Mouse (Mus musculus) CH12.LX (cell line): ENCODE data around the gene Fiz1. TPM values are rescaled to one million over a fixed set of nuclear protein-coding genes. Genes with fewer than 3 reads are reported as not detected.
A peak's percentile ranks its signal among the peaks of the same experiment; 100 is the strongest.

Source experiments
- DNase-seq: peaks from one replicate; pipeline ENCODE4 v3.0.0-alpha.2; 2013; ENCODE audit errors: extremely low read depth
- H3K27ac ChIP-seq: 2 replicates; pipeline ENCODE4 v1.5.1; 2012; ENCODE audit warnings: low read depth, mild to moderate bottlenecking, control low read depth, moderate library complexity; ENCODE audit not compliant: insufficient read depth
- H3K27me3 ChIP-seq: replicated peaks from 2 replicates; pipeline ENCODE3; 2012; ENCODE audit warnings: inconsistent platforms
- H3K36me3 ChIP-seq, 2 experiments: replicated peaks in 1 of 2; 2 replicates each; pipeline versions ENCODE3 to v1.6.1; 2012; ENCODE audit warnings: inconsistent platforms in 1 of 2, low read length in 1 of 2, mild to moderate bottlenecking in 1 of 2, mixed read lengths in 1 of 2, moderate library complexity in 1 of 2; ENCODE audit not compliant: control insufficient read depth in 1 of 2, insufficient read depth in 1 of 2
- H3K4me1 ChIP-seq, 2 experiments: 2 replicates each; pipeline ENCODE4 v1.6.1; 2012; ENCODE audit warnings: inconsistent platforms in 1 of 2, moderate library complexity in 1 of 2; ENCODE audit not compliant: insufficient read depth in 2 of 2, control insufficient read depth in 1 of 2
- H3K4me2 ChIP-seq: 2 replicates; pipeline ENCODE4 v1.6.1; 2012; ENCODE audit warnings: low read depth, mild to moderate bottlenecking, control low read depth; ENCODE audit not compliant: poor library complexity, insufficient read depth, severe bottlenecking
- H3K4me3 ChIP-seq, 3 experiments: fragments of 150-350 bp in 1 of 3; sonication (generic) in 1 of 3; replicated peaks in 1 of 3; 2 replicates each; pipeline versions ENCODE3 to v1.5.1; 2011 to 2012; ENCODE audit warnings: low read depth in 2 of 3, low read length in 2 of 3, mild to moderate bottlenecking in 2 of 3, moderate library complexity in 2 of 3, control low read depth in 1 of 3, improper control_type of control experiment in 1 of 3, inconsistent platforms in 1 of 3, mixed read lengths in 1 of 3; ENCODE audit not compliant: poor library complexity in 1 of 3
- H3K79me2 ChIP-seq: replicated peaks from 2 replicates; pipeline ENCODE4 v1.6.1; 2012; ENCODE audit warnings: mild to moderate bottlenecking, moderate library complexity; ENCODE audit not compliant: control insufficient read depth, poor library complexity, insufficient read depth, severe bottlenecking; ENCODE audit errors: extremely low read depth
- H3K9ac ChIP-seq: 2 replicates; pipeline ENCODE4 v1.6.1; 2012; ENCODE audit warnings: low read depth, mild to moderate bottlenecking, control low read depth, moderate library complexity; ENCODE audit not compliant: insufficient read depth
- H3K9me3 ChIP-seq: replicated peaks from 2 replicates; pipeline ENCODE3; 2012; ENCODE audit warnings: low read length, inconsistent platforms, mixed read lengths
- CHD1 ChIP-seq: IDR thresholded peaks from 2 replicates; pipeline ENCODE4 v1.6.1; 2012; ENCODE audit warnings: low read depth, low read length, improper control_type of control experiment, inconsistent platforms
- CTCF ChIP-seq, 2 experiments: IDR thresholded peaks in 1 of 2; conservative IDR thresholded peaks in 1 of 2; 2 replicates each; pipeline ENCODE4 v1.5.1; 2011 to 2012; ENCODE audit warnings: low read depth in 2 of 2, low read length in 2 of 2, improper control_type of control experiment in 1 of 2, inconsistent platforms in 1 of 2, mild to moderate bottlenecking in 1 of 2, moderate library complexity in 1 of 2
- ELF1 ChIP-seq: IDR thresholded peaks from 2 replicates; pipeline ENCODE4 v1.6.1; 2014; ENCODE audit warnings: low read depth, mild to moderate bottlenecking, inconsistent platforms, low read length, improper control_type of control experiment
- JUN ChIP-seq: IDR thresholded peaks from 2 replicates; pipeline ENCODE4 v1.6.1; 2011; ENCODE audit warnings: low read depth, mild to moderate bottlenecking, low read length, improper control_type of control experiment, moderate library complexity; ENCODE audit not compliant: insufficient read depth
- KAT2A ChIP-seq: IDR thresholded peaks from 2 replicates; pipeline ENCODE4 v1.6.1; 2012; ENCODE audit warnings: low read length, improper control_type of control experiment, inconsistent platforms; ENCODE audit not compliant: insufficient replicate concordance
- MAZ ChIP-seq: IDR thresholded peaks from 2 replicates; pipeline ENCODE4 v1.6.1; 2012; ENCODE audit warnings: low read depth, mild to moderate bottlenecking, inconsistent platforms, low read length, improper control_type of control experiment, moderate library complexity
- MYC ChIP-seq: IDR thresholded peaks from 2 replicates; pipeline ENCODE4 v1.6.1; 2011; ENCODE audit warnings: low read depth, mild to moderate bottlenecking, improper control_type of control experiment, low read length
- NELFE ChIP-seq: IDR thresholded peaks from 2 replicates; pipeline ENCODE4 v1.6.1; 2011; ENCODE audit warnings: low read depth, low read length, improper control_type of control experiment
- PAX5 ChIP-seq: IDR thresholded peaks from 2 replicates; pipeline ENCODE4 v1.6.1; 2012; ENCODE audit warnings: low read length, inconsistent platforms, mixed read lengths
- POLR2AphosphoS2 ChIP-seq: IDR thresholded peaks from 2 replicates; pipeline ENCODE4 v1.6.1; 2011; ENCODE audit warnings: low read depth, low read length, improper control_type of control experiment
- RAD21 ChIP-seq: IDR thresholded peaks from 2 replicates; pipeline ENCODE4 v1.6.1; 2011; ENCODE audit warnings: low read depth, mild to moderate bottlenecking, low read length, improper control_type of control experiment, moderate library complexity
- SMC3 ChIP-seq: IDR thresholded peaks from 2 replicates; pipeline ENCODE4 v1.6.1; 2011; ENCODE audit warnings: low read depth, low read length, improper control_type of control experiment
- TCF12 ChIP-seq: IDR thresholded peaks from 2 replicates; pipeline ENCODE4 v1.6.1; 2014; ENCODE audit warnings: low read depth, mild to moderate bottlenecking, inconsistent platforms, low read length, improper control_type of control experiment
- UBTF ChIP-seq: IDR thresholded peaks from 2 replicates; pipeline ENCODE4 v1.6.1; 2012; ENCODE audit warnings: low read depth, mild to moderate bottlenecking, inconsistent platforms, low read length, improper control_type of control experiment, moderate library complexity
- ZKSCAN1 ChIP-seq: IDR thresholded peaks from 2 replicates; pipeline ENCODE4 v1.6.1; 2012; ENCODE audit warnings: low read depth, inconsistent platforms, low read length, improper control_type of control experiment, borderline replicate concordance
- dilution Hi-C: fragments of 300-500 bp; cut with MboI; formaldehyde crosslinking; loops from 2 replicates; pipeline ENCODE4 v1.14.3; 2020; ENCODE audit warnings: low sequenced_read_pairs; ENCODE audit not compliant: extremely low pct_unique_long_range_greater_than_20kb, extremely low pct_ligation_motif_present
- in situ Hi-C: fragments of 300-500 bp; cut with MboI; formaldehyde crosslinking; loops from 3 replicates; pipeline ENCODE4 v1.14.3; 2019; ENCODE audit warnings: low sequenced_read_pairs, low pct_ligation_motif_present, low pct_unique_long_range_greater_than_20kb, mixed read lengths
- polyA plus RNA-seq: library from polyadenylated mRNA; unstranded; fragments of >175 nt; gene quantifications from 2 replicates; pipeline ENCODE4 v1.2.1, GENCODE M21; 2012; ENCODE audit warnings: low read depth; ENCODE audit not compliant: insufficient read length
- total RNA-seq, 2 experiments: library from RNA; depleted of rRNA; stranded (reverse); fragments of 300-350 nt in 1 of 2; fragments of >200 nt in 1 of 2; gene quantifications; 2 replicates each; pipeline ENCODE4 v1.2.3; 2012 to 2014

Fiz1 gene
- total and polyA plus RNA-seq, 3 experiments, result 18.4 to 40.8 (median 24.3) TPM

- Histone ChIP-seq H3K4me2 (no peak within 1 kb of the TSS), H3K9ac (no peak within 1 kb of the TSS), H3K4me3 (no peak within 1 kb of the TSS), H3K4me1 (peaks cover 0 to 4% of the 10 kb centered on the region in 2 experiments; a peak in 1 of 4 replicates), H3K36me3 (no peaks in the 10 kb centered on the region), H3K27me3 (peaks cover 56% of the 10 kb centered on the region), H3K27ac (no peak within 1 kb of the TSS), H3K79me2 (no peaks in the 10 kb centered on the region), H3K9me3 (no peaks in the 10 kb centered on the region)
- no peak for TF ChIP-seq UBTF
- TF ChIP-seq NELFE, result no peak
- TF ChIP-seq MYC, result no peak
- TF ChIP-seq RAD21, result peak; percentile 68
- TF ChIP-seq ZKSCAN1, result no peak
- TF ChIP-seq PAX5, result no peak
- TF ChIP-seq CTCF (conservative IDR thresholded peaks at IDR 0.05 in 1 of 2, IDR thresholded peaks at IDR 0.05 in 1 of 2; ENCODE audit: low read depth in 2 of 2, low read length in 2 of 2), result peak in 1 of 2 experiments; percentile 82; a peak in 2 of 4 replicates
- TF ChIP-seq SMC3, result peak; percentile 47
- TF ChIP-seq ELF1, result 0 out of 2 replicates have a peak, but pooled peaks have one; percentile 17
- no peak for TF ChIP-seq JUN
- no peak for TF ChIP-seq CHD1
- no peak for TF ChIP-seq POLR2AphosphoS2
- TF ChIP-seq MAZ, result peak; percentile 66; the same call in 1 of the 2 replicates
- TF ChIP-seq KAT2A, result no peak
- DNase-seq, result peak; percentile 44
- in situ Hi-C loops (no loop called here), dilution Hi-C loops (no loop called here)
Measured at GRCm38 (mm10) chr7:4964272-4964671, 50.2 kb downstream of the Fiz1 start, which contains the start of gene Sbk2. Gene Sbk2, minus strand, starts transcription at chr7:4964406.

- Histone ChIP-seq H3K4me2 (no peak overlapping the region), H3K27ac (no peak overlapping the region), H3K4me3 (no peak overlapping the region), H3K27me3 (peaks cover 50% of the 10 kb centered on the region), H3K9ac (no peak overlapping the region), H3K9me3 (no peaks in the 10 kb centered on the region), H3K36me3 (no peaks in the 10 kb centered on the region), H3K79me2 (no peaks in the 10 kb centered on the region), H3K4me1 (peaks cover 0 to 4% of the 10 kb centered on the region in 2 experiments; a peak in 1 of 4 replicates)
- TF ChIP-seq MAZ, result peak; percentile 37; the same call in 1 of the 2 replicates
- TF ChIP-seq TCF12, result no peak
- TF ChIP-seq CTCF (conservative IDR thresholded peaks at IDR 0.05 in 1 of 2, IDR thresholded peaks at IDR 0.05 in 1 of 2; ENCODE audit: low read depth in 2 of 2, low read length in 2 of 2), result peak in 1 of 2 experiments; percentile 27; a peak in 1 of 4 replicates
- dilution Hi-C loops, result no loop called here
- in situ Hi-C loops, result no loop called here
- no peak for DNase-seq
Measured at GRCm38 (mm10) chr7:4963527-4963926, 51.0 kb downstream of the Fiz1 start.
